Mouse (Mus musculus): Measurements from ENCODE around the gene Fli1. TPM values are rescaled to one million over a fixed set of nuclear protein-coding genes. Genes with fewer than 3 reads are reported as not detected.

The Fli1 gene
- total RNA-seq, 2 experiments from 2014 or later: 4.6 to 5.3 TPM

GRCm38 (mm10) chr9:32414956-32415355 lies 127.7 kb downstream of the Fli1 start:
- DNase-seq (ENCODE audit: extremely low spot score in 1 of 2, low spot score in 1 of 2): no peak

DNA sequence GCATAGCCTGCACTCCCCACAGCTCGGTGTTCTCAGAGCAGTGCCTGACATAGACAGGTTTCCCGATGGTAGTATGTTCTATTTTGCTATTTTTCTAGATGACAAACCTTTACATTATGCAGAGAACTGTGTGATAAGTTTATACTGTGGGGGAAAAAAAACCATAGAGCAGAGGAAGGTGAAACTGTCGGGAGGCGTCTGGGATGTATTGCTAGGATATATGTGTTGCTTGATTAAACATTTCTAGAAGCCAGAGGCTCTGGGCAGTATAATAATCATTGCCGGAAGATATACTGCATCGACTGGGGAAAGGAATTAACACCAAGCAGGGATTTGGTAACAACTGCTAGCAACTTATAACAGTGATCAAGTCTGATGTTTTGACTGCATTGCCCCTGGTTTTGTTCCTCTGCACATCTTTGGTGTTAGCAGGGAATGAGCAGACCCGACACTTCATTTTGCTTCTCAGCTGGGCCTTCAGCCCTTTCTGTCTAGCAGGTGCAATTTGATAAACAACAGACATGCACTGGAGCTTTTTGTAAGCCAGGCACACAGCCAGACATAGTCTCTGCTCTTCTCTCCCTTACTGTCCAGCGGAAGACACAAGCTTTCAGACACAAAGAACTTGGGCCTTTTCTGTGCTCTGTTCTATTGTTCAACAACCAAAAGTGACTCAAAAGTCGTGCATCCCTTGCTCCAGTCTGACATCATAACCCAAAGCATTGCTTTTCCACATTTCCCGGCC lies 129.7 kb downstream of the Fli1 start:
- no peak for DNase-seq (ENCODE audit: extremely low spot score in 1 of 2, low spot score in 1 of 2)

- DNase-seq (ENCODE audit: extremely low spot score in 1 of 2, low spot score in 1 of 2): no peak
Measured at GRCm38 (mm10) chr9:32411507-32411906, 131.2 kb downstream of the Fli1 start.

DNA sequence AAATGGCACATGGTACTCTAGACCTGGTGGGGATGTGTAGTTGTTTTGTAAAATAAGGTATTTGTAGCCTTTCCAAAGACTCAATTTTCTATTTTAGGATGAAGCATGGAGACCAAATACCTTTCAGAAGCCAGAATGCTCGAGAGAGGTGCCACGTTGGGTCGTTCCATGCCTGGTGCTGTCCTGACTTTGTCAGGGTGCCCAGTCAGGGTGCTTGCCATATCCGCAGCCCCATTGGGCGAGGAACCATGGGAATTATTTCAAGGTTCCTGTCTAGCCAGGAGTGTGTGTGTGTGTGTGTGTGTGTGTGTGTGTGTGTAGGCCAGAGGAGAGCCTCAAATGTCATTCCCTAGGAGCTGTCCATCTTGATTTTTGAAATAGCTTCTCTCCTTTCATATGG lies 132.0 kb downstream of the Fli1 start:
- no peak for DNase-seq (ENCODE audit: extremely low spot score in 1 of 2, low spot score in 1 of 2)

DNA sequence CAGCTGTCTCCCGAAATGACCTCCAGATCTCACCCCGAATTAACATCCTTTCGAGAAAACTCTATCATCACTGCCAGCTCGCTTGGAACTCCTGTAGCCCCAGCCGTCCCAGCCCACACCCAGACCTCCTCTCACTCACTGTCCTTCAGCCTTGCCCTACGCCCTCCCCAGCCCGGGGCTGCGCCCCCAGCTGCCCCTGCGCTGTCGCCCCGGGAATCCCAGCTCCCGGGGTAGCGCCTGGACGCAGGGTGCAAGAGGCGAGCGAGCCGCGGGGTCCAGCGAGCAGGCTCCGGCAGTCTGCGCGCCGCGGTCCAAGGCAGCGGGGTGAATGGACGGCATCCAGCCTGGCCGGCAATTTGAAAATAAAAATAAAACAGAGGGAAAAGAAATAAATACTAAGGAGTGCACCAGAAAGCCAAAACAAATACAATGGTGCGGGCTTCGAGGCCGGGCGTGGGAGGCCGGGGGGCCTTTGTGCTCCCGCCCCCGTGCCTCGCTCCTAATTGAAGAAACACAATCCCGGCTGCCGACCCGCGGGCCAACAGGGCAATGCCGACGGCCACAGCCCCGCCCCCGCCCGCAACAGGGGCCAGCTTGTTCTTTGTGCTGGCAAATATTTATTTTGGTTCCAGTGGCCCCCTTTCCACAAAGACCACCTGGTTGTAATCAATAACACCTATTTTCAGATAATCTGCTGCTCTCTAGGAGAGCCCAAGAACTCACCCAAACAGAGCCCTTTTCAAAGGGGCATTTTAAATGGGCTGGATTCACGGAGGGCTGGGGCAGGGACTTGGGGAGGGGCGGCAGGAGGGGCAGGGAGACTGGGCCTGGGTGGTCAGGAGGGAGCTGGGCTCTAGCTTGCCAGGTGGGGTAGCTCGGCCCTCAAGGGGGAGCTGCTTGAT lies 133.3 kb downstream of the Fli1 start:
- DNase-seq (ENCODE audit: extremely low spot score in 1 of 2, low spot score in 1 of 2): no peak

DNA sequence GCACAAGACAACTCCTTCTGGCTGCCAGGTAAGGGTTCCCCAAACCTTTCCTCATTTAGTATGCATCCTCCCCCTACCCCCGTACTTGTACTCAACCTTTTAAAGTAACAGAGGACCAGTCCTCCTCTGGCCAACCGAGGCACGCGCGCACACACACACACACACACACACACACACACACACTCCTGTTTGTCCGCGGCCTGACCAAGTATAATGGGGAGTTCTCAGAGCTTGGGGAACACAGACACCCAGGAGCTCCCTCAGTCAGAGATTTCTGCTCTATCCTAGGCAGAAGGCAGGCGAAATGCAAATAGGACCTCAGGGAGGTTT lies 134.0 kb downstream of the Fli1 start:
- DNase-seq (ENCODE audit: extremely low spot score in 1 of 2, low spot score in 1 of 2): no peak

DNA sequence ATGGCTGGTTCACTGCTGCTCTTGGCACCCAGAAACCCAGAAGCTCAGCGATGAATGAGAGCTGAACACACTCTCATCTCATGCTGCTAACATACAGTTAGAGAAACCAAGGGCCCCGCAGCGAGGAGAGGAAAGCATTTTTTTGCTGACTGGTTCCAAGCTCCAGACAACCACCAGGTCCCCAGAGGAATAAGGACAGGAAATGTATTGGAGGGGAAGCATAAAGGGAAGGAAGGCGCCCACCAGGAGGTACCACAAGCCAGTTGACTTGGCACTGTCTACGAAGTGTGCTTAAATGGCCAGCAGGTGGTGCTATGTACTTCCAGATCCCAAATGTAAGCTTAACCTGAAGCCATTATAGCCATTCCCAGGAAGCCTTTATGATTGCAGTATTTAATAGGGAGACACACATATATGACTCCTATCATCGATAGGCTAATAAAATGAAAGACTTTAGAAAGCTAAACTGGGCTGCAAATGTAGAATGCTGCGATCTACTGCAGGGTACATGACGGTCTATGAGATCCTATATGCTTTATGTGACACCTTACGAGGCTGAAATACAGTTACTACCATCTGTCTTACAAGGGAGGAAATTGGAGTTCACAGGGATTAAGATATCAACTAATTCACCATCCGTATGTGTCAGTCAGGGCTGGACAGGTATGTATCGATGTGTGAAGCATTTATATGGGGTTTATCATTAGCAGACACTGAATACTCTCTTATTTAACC lies 137.3 kb downstream of the Fli1 start:
- peak; percentile 37 to 68 for DNase-seq (ENCODE audit: extremely low spot score in 1 of 2, low spot score in 1 of 2)

- DNase-seq (ENCODE audit: extremely low spot score in 1 of 2, low spot score in 1 of 2): no peak
Measured at GRCm38 (mm10) chr9:32400662-32401161, 141.9 kb downstream of the Fli1 start.

DNA sequence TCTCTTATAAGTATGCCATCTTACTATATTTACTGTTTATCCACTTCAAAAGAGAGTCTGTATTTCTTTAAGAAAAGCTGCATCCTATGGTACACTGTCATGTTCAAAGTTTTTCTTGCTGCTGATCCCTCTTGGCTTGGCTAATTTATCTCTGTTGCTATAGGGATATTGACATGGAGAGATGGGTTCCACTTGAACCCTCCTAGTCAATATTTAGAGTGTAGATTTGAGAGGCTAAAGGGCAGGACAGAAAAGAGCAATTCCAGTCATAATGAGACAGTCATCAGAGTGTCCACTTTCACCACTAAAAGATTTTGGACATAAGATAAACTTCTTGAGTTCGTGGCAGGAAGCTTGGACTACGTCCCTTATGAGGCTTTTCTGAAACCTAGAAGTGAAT lies 142.4 kb downstream of the Fli1 start:
- DNase-seq (ENCODE audit: extremely low spot score in 1 of 2, low spot score in 1 of 2): no peak

DNA sequence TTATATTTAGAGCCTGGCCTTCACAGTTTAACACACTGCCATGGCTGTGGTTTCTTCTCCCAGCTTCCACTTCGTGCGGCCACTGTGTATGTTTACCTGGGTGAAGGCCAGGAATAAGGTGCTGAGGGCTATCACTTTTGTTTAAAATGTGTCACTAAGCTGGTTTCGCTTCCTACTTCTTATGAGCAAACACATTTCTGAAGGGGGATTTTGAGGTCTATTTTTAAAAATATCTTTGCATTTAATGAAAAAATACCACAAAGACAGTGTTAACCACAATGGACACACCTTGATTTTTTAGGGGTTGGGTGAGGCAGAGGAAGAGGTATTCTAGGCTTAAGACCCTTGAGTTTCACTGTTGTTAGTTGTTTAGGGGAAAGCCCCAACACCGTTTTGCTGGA lies 147.9 kb downstream of the Fli1 start:
- DNase-seq (ENCODE audit: extremely low spot score in 1 of 2, low spot score in 1 of 2): no peak

GRCm38 (mm10) chr9:32392716-32393115 lies 149.9 kb downstream of the Fli1 start:
- no peak for DNase-seq (ENCODE audit: extremely low spot score in 1 of 2, low spot score in 1 of 2)

- DNase-seq (ENCODE audit: extremely low spot score in 1 of 2, low spot score in 1 of 2): no peak
Measured at GRCm38 (mm10) chr9:32391701-32392100, 151.0 kb downstream of the Fli1 start.

DNA sequence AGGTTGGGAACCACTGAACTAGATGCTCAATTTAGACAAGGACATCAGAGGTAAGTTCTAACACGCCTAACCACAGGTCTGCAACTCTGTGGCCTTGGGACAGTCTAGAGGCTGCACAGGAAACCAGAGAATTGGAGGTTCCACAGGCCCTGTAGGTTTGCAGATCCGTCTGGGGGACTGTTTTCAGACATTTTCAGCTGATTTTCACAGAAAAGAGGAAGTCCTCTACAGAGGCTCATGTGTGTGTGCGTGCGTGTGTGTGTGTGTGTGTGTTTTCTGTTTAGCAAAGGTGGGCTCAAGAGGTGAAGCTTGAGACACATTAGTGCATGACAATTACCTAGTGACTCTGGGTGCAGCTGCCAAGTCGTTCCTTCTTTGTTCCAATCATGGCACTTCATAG lies 151.6 kb downstream of the Fli1 start:
- DNase-seq (ENCODE audit: extremely low spot score in 1 of 2, low spot score in 1 of 2): no peak

- DNase-seq (ENCODE audit: extremely low spot score in 1 of 2, low spot score in 1 of 2): no peak
Measured at GRCm38 (mm10) chr9:32388120-32388519, 154.5 kb downstream of the Fli1 start.

DNA sequence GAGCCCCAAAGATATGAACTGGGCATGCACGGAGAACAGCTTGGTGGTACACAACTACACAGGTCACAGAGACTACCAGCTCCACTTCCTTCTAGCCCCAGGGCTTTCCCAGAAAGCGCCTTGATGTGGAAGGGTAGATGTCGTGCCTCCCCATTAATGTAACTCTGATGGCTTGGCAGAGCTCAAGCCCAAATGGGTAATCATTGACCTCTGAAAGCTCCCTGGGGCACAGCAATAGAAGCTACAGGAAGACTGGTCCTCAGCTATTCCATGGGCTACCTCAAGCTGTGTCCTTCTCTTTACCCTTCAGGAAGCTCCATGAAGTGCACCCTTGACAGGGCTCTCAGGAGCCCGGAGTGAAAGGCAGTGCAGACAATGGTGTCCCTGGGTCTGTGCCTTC lies 157.8 kb downstream of the Fli1 start:
- DNase-seq (ENCODE audit: extremely low spot score in 1 of 2, low spot score in 1 of 2): no peak

DNA sequence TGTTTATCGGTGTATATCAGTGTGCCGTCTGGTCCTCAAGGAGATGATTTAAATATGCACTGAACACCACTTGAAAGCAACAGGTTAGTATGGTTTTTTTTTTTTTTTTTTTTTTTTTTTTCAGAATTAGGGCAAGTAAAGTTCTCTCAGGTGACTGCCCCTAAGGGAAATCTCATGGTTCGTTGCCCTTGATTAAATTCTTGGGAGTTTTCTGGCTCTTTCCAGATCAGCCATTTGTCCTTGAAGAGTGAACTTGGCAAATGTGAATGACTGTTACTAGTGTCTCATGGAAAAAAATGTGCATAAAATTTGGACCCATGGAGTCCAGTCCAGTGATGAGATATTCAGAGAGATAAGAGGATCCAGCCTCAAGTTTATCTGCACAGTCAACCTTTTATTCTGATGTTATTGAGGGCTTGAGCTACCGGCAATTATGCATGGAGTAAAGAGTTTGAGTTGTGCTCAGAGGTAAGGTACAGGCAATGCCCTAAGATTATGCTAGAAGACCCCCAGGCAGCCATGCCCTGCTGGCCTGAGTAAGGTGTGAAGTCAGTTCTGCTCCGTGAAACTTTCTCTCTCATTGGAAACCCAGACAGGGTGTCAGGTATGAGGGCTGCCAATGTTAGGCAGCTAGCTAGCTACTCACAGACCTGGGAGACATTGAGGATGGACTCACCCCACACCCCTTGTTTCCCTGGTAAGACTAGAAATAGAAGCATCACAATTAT lies 165.6 kb downstream of the Fli1 start:
- no peak for DNase-seq (ENCODE audit: extremely low spot score in 1 of 2, low spot score in 1 of 2)

GRCm38 (mm10) chr9:32376031-32376430 lies 166.6 kb downstream of the Fli1 start:
- DNase-seq (ENCODE audit: extremely low spot score in 1 of 2, low spot score in 1 of 2): no peak

GRCm38 (mm10) chr9:32373656-32374055 lies 169.0 kb downstream of the Fli1 start:
- no peak for DNase-seq (ENCODE audit: extremely low spot score in 1 of 2, low spot score in 1 of 2)

All from layer of hippocampus, postnatal 25 days (tissue).